Mouse (Mus musculus) liver, adult 2 months (tissue): Measurements from ENCODE around the gene Rgs5. TPM values are rescaled to one million over a fixed set of nuclear protein-coding genes. Genes with fewer than 3 reads are reported as not detected.

Experiments used
- DNase-seq: peaks from one replicate; pipeline ENCODE4 v3.0.0-alpha.2; 2011; ENCODE audit warnings: low read depth, low spot score; ENCODE audit errors: extremely low read depth
- H3K27ac ChIP-seq: fragments of 200-500 bp; replicated peaks from 2 replicates; pipeline ENCODE4 v1.5.1; 2012; ENCODE audit warnings: low read depth, mild to moderate bottlenecking, control low read depth, inconsistent platforms, low read length; ENCODE audit not compliant: insufficient read depth
- H3K27me3 ChIP-seq: fragments of 200-500 bp; 2 replicates; pipeline ENCODE4 v1.6.1; 2012; ENCODE audit warnings: mild to moderate bottlenecking, moderate library complexity, low read length, inconsistent platforms; ENCODE audit not compliant: control insufficient read depth, insufficient read depth
- H3K36me3 ChIP-seq: fragments of 200-500 bp; 2 replicates; pipeline ENCODE4 v1.6.1; 2012; ENCODE audit warnings: low read length, inconsistent platforms; ENCODE audit not compliant: control insufficient read depth, insufficient read depth
- H3K4me1 ChIP-seq: fragments of 200-500 bp; 2 replicates; pipeline ENCODE4 v1.6.1; 2011; ENCODE audit warnings: low read length; ENCODE audit not compliant: control insufficient read depth, insufficient read depth
- H3K4me3 ChIP-seq: fragments of 200-500 bp; 2 replicates; pipeline ENCODE4 v1.5.1; 2011; ENCODE audit warnings: low read depth, mild to moderate bottlenecking, control low read depth, low read length, moderate library complexity; ENCODE audit not compliant: insufficient read depth
- H3K79me2 ChIP-seq: fragments of 200-500 bp; 2 replicates; pipeline ENCODE4 v1.6.1; 2012; ENCODE audit warnings: inconsistent platforms, mild to moderate bottlenecking, low read length, moderate library complexity; ENCODE audit not compliant: control insufficient read depth, insufficient read depth
- H3K9ac ChIP-seq: fragments of 200-500 bp; 2 replicates; pipeline ENCODE4 v1.6.1; 2012; ENCODE audit warnings: low read depth, mild to moderate bottlenecking, control low read depth, inconsistent platforms, low read length
- CTCF ChIP-seq: fragments of 200-500 bp; IDR thresholded peaks from 2 replicates; pipeline ENCODE4 v1.5.1; 2011; ENCODE audit warnings: low read depth, low read length, control low read depth
- POLR2A ChIP-seq: fragments of 200-500 bp; IDR thresholded peaks from 2 replicates; pipeline ENCODE4 v1.6.1; 2011; ENCODE audit warnings: low read length, control low read depth; ENCODE audit not compliant: insufficient read depth; ENCODE audit errors: extremely low read depth
- WGBS: fragments of 180-500 bp; shearing (Covaris S2); methylation state at CpG from one replicate; pipeline ENCODE4 v1.1.7; 2018; 5-methylcytosine and 5-hydroxymethylcytosine counted together
- polyA plus RNA-seq: library from polyadenylated mRNA; depleted of rRNA; stranded (reverse); fragments of >200 nt; gene quantifications from 2 replicates; pipeline ENCODE4 v1.2.3, GENCODE M21; 2012; rRNA removed
- total RNA-seq: library from RNA; depleted of rRNA; stranded (reverse); fragments of >200 nt; gene quantifications from 2 replicates; pipeline ENCODE4 v1.2.3, GENCODE M21; 2014; rRNA removed

Rgs5 gene
- 31.3 and 46.8 TPM in 2 replicates for total RNA-seq
- 6.9 and 7.5 TPM in 2 replicates for polyA plus RNA-seq

DNA sequence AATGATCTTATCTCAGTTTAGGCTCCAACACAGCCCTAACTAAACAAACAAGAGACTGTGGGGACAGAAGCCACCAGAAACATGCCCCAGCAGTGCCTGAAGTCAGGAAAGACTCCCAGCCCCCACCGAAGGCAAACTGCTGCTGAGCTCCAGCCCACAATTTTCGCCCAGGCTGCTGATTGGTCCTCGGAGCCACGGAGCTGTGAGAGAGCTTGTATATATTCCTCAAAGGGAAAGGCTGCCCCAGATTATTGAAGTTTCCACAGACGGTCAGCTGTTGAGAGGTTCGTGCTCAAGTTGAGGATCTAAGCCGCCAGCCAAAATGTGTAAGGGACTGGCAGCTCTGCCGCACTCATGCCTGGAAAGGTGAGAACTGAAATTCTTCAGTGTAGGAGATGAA, at the start of gene Rgs5:
Gene Rgs5, plus strand, starts transcription at position 246 of the 400 bp plus-strand sequence.
- Histone ChIP-seq H3K9ac (peak within 1 kb of the TSS; percentile 54; the same call in 1 of the 2 replicates), H3K27me3 (no peaks in the 10 kb centered on the region), H3K4me3 (peak within 1 kb of the TSS; percentile 46), H3K36me3 (no peaks in the 10 kb centered on the region), H3K27ac (0 out of 2 replicates have a peak within 1 kb of the TSS, but pooled peaks have one; percentile 32), H3K79me2 (no peaks in the 10 kb centered on the region), H3K4me1 (peaks cover 3% of the 10 kb centered on the region; the same call in 1 of the 2 replicates)
- peak; percentile 10 for DNase-seq
- TF ChIP-seq POLR2A (no peak), CTCF (no peak)
- 7% methylated on average over 8 of the region's 8 CpGs for WGBS

DNA sequence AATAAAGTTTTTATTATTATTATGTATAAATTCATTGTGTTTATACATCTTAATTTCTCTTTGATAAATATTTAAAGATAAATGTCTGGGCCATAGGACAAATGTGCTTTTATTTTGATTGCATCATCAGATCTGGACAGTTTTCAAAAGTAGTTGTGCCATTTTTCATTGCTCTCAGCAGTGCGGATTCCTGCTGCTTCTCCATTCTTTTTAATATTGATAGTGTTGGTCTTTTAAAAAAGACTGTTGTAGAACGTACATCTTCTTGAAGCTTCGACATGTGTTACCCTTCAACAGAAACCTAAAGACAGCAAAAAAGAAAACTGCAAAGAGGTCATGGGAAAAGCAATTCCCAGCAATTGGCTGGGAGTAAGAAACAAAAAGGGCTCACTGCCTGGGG, 49.1 kb upstream of the Rgs5 start:
- no peaks in the 10 kb centered on the region for H3K36me3 ChIP-seq
- no peak overlapping the region for H3K9ac ChIP-seq
- TF ChIP-seq POLR2A (no peak), CTCF (no peak)
- no peak overlapping the region for H3K4me3 ChIP-seq
- H3K27me3 ChIP-seq, result no peaks in the 10 kb centered on the region
- no peak for DNase-seq
- no peaks in the 10 kb centered on the region for H3K79me2 ChIP-seq
- 79% methylated on average over 3 of the region's 3 CpGs for WGBS
- H3K27ac ChIP-seq, result no peak overlapping the region
- H3K4me1 ChIP-seq, result no peaks in the 10 kb centered on the region

GRCm38 (mm10) chr1:169629738-169630137, 25.6 kb upstream of the Rgs5 start:
- no peaks in the 10 kb centered on the region for H3K36me3 ChIP-seq
- H3K4me3 ChIP-seq, result no peak overlapping the region
- no peaks in the 10 kb centered on the region for H3K27me3 ChIP-seq
- WGBS, result 78% methylated on average over 7 of the region's 7 CpGs
- no peaks in the 10 kb centered on the region for H3K4me1 ChIP-seq
- TF ChIP-seq POLR2A (no peak), CTCF (no peak)
- no peak for DNase-seq
- no peaks in the 10 kb centered on the region for H3K79me2 ChIP-seq
- no peak overlapping the region for H3K9ac ChIP-seq
- no peak overlapping the region for H3K27ac ChIP-seq

GRCm38 (mm10) chr1:169637251-169637750, 18.0 kb upstream of the Rgs5 start:
- Histone ChIP-seq H3K4me1 (no peaks in the 10 kb centered on the region), H3K36me3 (no peaks in the 10 kb centered on the region), H3K27ac (no peak overlapping the region), H3K4me3 (no peak overlapping the region), H3K79me2 (no peaks in the 10 kb centered on the region), H3K9ac (no peak overlapping the region), H3K27me3 (no peaks in the 10 kb centered on the region)
- 70% methylated on average over 14 of the region's 14 CpGs for WGBS
- no peak for DNase-seq
- TF ChIP-seq POLR2A (no peak), CTCF (no peak)

GRCm38 (mm10) chr1:169644884-169645653, 10.2 kb upstream of the Rgs5 start:
- H3K27ac ChIP-seq, result no peak overlapping the region
- H3K4me3 ChIP-seq, result no peak overlapping the region
- TF ChIP-seq POLR2A, result no peak
- no peak for TF ChIP-seq CTCF
- no peak for DNase-seq
- H3K9ac ChIP-seq, result no peak overlapping the region
- no peaks in the 10 kb centered on the region for H3K36me3 ChIP-seq
- H3K4me1 ChIP-seq, result no peaks in the 10 kb centered on the region
- no peaks in the 10 kb centered on the region for H3K79me2 ChIP-seq
- H3K27me3 ChIP-seq, result peaks cover 4% of the 10 kb centered on the region; the same call in 1 of the 2 replicates
- WGBS, result 71% methylated on average over 7 of the region's 7 CpGs

- Histone ChIP-seq H3K4me1 (peaks cover 3% of the 10 kb centered on the region; the same call in 1 of the 2 replicates), H3K27me3 (no peaks in the 10 kb centered on the region), H3K79me2 (no peaks in the 10 kb centered on the region), H3K4me3 (no peak overlapping the region), H3K9ac (no peak overlapping the region), H3K27ac (no peak overlapping the region), H3K36me3 (no peaks in the 10 kb centered on the region)
- WGBS, result 21% methylated on average over 4 of the region's 4 CpGs
- DNase-seq, result peak; percentile 32
- TF ChIP-seq CTCF (no peak), POLR2A (no peak)
These were observed 4.2 kb downstream of the Rgs5 start for GRCm38 (mm10) chr1:169659479-169659878.
